Mouse (Mus musculus) spleen, adult 2 months (tissue): Measurements from ENCODE around the gene Mlxipl.

Source experiments
- CTCF ChIP-seq: fragments of 200-500 bp; IDR thresholded peaks from 2 replicates; pipeline ENCODE4 v1.5.1; 2011; ENCODE audit warnings: mild to moderate bottlenecking, inconsistent platforms; ENCODE audit not compliant: insufficient read depth, insufficient read length, insufficient replicate concordance; ENCODE audit errors: extremely low read depth
- POLR2A ChIP-seq: fragments of 200-500 bp; IDR thresholded peaks from 2 replicates; pipeline ENCODE4 v1.6.1; 2011; ENCODE audit warnings: low read depth, low read length, inconsistent platforms

GRCm38 (mm10) chr5:135086871-135087270 is 2.8 kb upstream of the Mlxipl start:
- no peak for TF ChIP-seq CTCF
- no peak for TF ChIP-seq POLR2A
